Comparison of ENCODE assay signal across 8 mouse cellular contexts in genomic region chr9:32032521-32033185, GRCm38 (mm10).
DNase-seq lines count a peak whose midpoint lies in the region; ATAC-seq and TF ChIP-seq lines count a peak whose summit lies in the region.

No protein-coding gene starts in this region.

- no peaks in the 10 kb centered on the region; the same call in 1 of the 2 replicates for H3K4me1 ChIP-seq in intestine, postnatal 0 days (replicated peaks; ENCODE audit: control insufficient read depth, insufficient read depth, low read length)
- H3K4me1 ChIP-seq in liver, embryonic 12.5 days: 0 out of 2 replicates have a peak, but pooled peaks cover 6% of the 10 kb centered on the region

- H3K36me3 ChIP-seq in intestine, postnatal 0 days (ENCODE audit: control insufficient read depth, insufficient read depth): no peaks in the 10 kb centered on the region
- H3K36me3 ChIP-seq in liver, embryonic 12.5 days: no peaks in the 10 kb centered on the region

- peak overlapping the region; percentile 93 for H3K4me2 ChIP-seq in intestine, postnatal 0 days (replicated peaks; ENCODE audit: low read depth)
- H3K4me2 ChIP-seq in liver, embryonic 12.5 days: peak overlapping the region; percentile 70

- peak; percentile 28 for ATAC-seq in granulocyte monocyte progenitor cell, adult 5-6 weeks (replicated peaks; ENCODE audit: poor library complexity, severe bottlenecking)
- peak; percentile 55 for ATAC-seq in intestine, postnatal 0 days
- ATAC-seq in liver, embryonic 12.5 days: peak; percentile 43; the same call in 1 of the 2 replicates

- peak overlapping the region; percentile 67 for H3K4me3 ChIP-seq in intestine, postnatal 0 days (ENCODE audit: low read depth, low read length)
- peak overlapping the region; percentile 59 for H3K4me3 ChIP-seq in liver, embryonic 12.5 days

- peak; percentile 35 to 56 for DNase-seq in left cerebral cortex, adult 18-20 months (ENCODE audit: low spot score in 2 of 2)
- no peak for DNase-seq in left cerebral cortex, adult 11 months (ENCODE audit: low spot score)
- DNase-seq in embryo, embryonic 9.5 days (ENCODE audit: extremely low spot score): peak; percentile 65
- peak; percentile 81 for DNase-seq in neural tube, embryonic 10.5 days (ENCODE audit: extremely low spot score, low spot score)
- DNase-seq in thymus, postnatal 0 days (ENCODE audit: low spot score): peak; percentile 2

- H3K9ac ChIP-seq in intestine, postnatal 0 days (ENCODE audit: low read depth, low read length): peak overlapping the region; percentile 73
- H3K9ac ChIP-seq in liver, embryonic 12.5 days: peak overlapping the region; percentile 60

- TF ChIP-seq CTCF in intestine, postnatal 0 days (IDR thresholded peaks at IDR 0.05; ENCODE audit: low read depth): peak; percentile 26; the same call in 1 of the 2 replicates

- under 1% methylated on average over 61 of the region's 94 CpGs for WGBS in intestine, postnatal 0 days
- WGBS in liver, embryonic 12.5 days (ENCODE audit: insufficient replicate concordance): 3% methylated on average over 60 of the region's 94 CpGs

- H3K27ac ChIP-seq in intestine, postnatal 0 days (ENCODE audit: low read depth, low read length): peak overlapping the region; percentile 70
- H3K27ac ChIP-seq in liver, embryonic 12.5 days: no peak overlapping the region

- H3K9me3 ChIP-seq in intestine, postnatal 0 days (ENCODE audit: control insufficient read depth): no peaks in the 10 kb centered on the region
- no peaks in the 10 kb centered on the region for H3K9me3 ChIP-seq in liver, embryonic 12.5 days (replicated peaks)

- no peaks in the 10 kb centered on the region for H3K27me3 ChIP-seq in intestine, postnatal 0 days (replicated peaks; ENCODE audit: control insufficient read depth, insufficient read depth, low read length)
- H3K27me3 ChIP-seq in liver, embryonic 12.5 days (replicated peaks): peaks cover 59% of the 10 kb centered on the region
